11 mouse cellular contexts compared by ENCODE assay signal in the genomic region with DNA sequence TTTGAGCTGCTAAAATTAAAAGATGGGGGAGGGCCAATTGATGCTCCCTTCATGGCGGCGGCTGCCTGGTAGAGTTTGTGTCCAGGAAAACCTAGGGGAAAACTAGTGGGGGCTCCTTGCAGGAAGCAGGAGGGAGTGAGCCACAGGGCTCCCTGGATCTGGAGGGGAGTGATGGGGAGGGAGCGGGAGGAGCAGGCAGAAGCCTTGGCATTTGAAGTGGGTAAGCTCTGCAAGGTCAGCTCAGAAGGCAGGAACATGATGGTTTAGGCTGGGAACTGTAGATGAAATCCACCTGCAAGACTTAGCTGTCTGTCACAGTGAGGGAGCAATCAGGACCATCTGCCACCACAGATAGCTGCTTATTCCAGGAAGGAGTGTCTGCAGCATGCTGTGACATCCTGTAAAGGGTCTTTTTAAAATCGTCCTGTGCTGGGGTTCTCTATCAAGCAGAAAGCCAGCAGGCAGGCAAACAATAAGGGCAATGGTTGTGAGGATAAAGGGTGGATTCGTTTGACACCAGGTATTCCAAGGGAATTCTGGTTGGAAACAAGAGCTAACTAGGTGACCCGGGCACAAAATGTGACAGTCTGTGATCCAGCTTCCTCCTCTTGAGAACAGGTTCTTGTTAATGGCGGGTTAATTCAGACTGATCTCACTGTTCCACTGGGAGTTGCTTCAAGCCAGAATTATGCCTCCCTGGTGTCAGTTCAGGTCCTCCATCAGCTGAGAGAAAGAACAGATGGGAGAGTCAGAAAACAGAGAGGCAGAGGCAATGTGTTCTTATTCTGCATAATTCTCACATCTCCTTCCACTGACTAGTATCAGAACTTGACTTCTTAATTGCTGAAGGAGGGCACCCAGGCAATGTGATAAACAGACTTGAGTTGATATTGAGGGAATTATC. TPM values are rescaled to one million over a fixed set of nuclear protein-coding genes. Genes with fewer than 3 reads are reported as not detected.
DNase-seq lines count a peak whose midpoint lies in the region; ATAC-seq and TF ChIP-seq lines count a peak whose summit lies in the region.
"Had no signal": no experiment of that assay in that cellular context is flagged by ENCODE, and none has a peak within 500 bp of the region (broad histone marks: within the 10 kb centered on the region; RNA-seq: fewer than 3 reads in every experiment).

No protein-coding gene starts in this region.

- H3K4me3 ChIP-seq in heart, embryonic 10.5 days, result no peak overlapping the region
- H3K4me3 ChIP-seq in hindbrain, embryonic 12.5 days, result no peak overlapping the region
- H3K4me3 ChIP-seq in midbrain, embryonic 16.5 days (ENCODE audit: low read depth, low read length), result no peak overlapping the region
- no peak overlapping the region for H3K4me3 ChIP-seq in thymus, adult 2 months (ENCODE audit: control insufficient read depth, insufficient read depth, low read length)

- peak; percentile 48 for ATAC-seq in hindbrain, embryonic 12.5 days (ENCODE audit: low FRiP score)
- peak; percentile 51; the same call in 1 of the 2 replicates for ATAC-seq in midbrain, embryonic 16.5 days

- H3K27ac ChIP-seq in heart, embryonic 10.5 days, result no peak overlapping the region
- H3K27ac ChIP-seq in hindbrain, embryonic 12.5 days, result peak overlapping the region; percentile 70
- H3K27ac ChIP-seq in midbrain, embryonic 16.5 days (ENCODE audit: low read length), result peak overlapping the region; percentile 64
- no peak overlapping the region for H3K27ac ChIP-seq in thymus, adult 2 months (ENCODE audit: control insufficient read depth, insufficient read depth, low read length)

- DNase-seq in heart, adult 11 months, result peak; percentile 74
- no peak for DNase-seq in heart, embryonic 10.5 days (ENCODE audit: low spot score)
- peak; percentile 40 for DNase-seq in cerebellum, adult 9-10 months
- DNase-seq in embryo, embryonic 11 days, result no peak
- no peak for DNase-seq in MN1 (ENCODE audit: low spot score)
- no peak for DNase-seq in thymus, adult 2 months
- DNase-seq: B cell, adult 2 months; kidney, postnatal 10 days had no signal

- TF ChIP-seq CTCF in thymus, adult 2 months (IDR thresholded peaks at IDR 0.05; ENCODE audit: borderline replicate concordance, control insufficient read depth, extremely low read depth, insufficient read depth, low read length, poor library complexity), result no peak

- WGBS in heart, embryonic 10.5 days, result 36% methylated on average over 7 of the region's 7 CpGs
- WGBS in hindbrain, embryonic 12.5 days, result 28% methylated on average over 7 of the region's 7 CpGs
- 17% methylated on average over 7 of the region's 7 CpGs for WGBS in midbrain, embryonic 16.5 days
- WGBS in thymus, adult 2 months, result 61% methylated on average over 7 of the region's 7 CpGs

- no peaks in the 10 kb centered on the region for H3K36me3 ChIP-seq in heart, embryonic 10.5 days
- no peaks in the 10 kb centered on the region for H3K36me3 ChIP-seq in hindbrain, embryonic 12.5 days
- no peaks in the 10 kb centered on the region for H3K36me3 ChIP-seq in midbrain, embryonic 16.5 days (ENCODE audit: control insufficient read depth, insufficient read depth, low read length)
- no peaks in the 10 kb centered on the region for H3K36me3 ChIP-seq in thymus, adult 2 months (ENCODE audit: control insufficient read depth, insufficient read depth, low read length)

- 0 out of 2 replicates have a peak, but pooled peaks cover 4% of the 10 kb centered on the region for H3K4me1 ChIP-seq in heart, embryonic 10.5 days
- peaks cover 9% of the 10 kb centered on the region for H3K4me1 ChIP-seq in hindbrain, embryonic 12.5 days
- H3K4me1 ChIP-seq in midbrain, embryonic 16.5 days (ENCODE audit: control insufficient read depth, insufficient read depth, low read length), result peaks cover 8% of the 10 kb centered on the region
- no peaks in the 10 kb centered on the region for H3K4me1 ChIP-seq in thymus, adult 2 months (replicated peaks; ENCODE audit: control insufficient read depth, insufficient read depth, low read length)

- no peak for TF ChIP-seq POLR2A in thymus, adult 2 months (IDR thresholded peaks at IDR 0.05; ENCODE audit: control insufficient read depth, extremely low read depth, insufficient read depth, low read length, poor library complexity)

- no peak overlapping the region for H3K4me2 ChIP-seq in hindbrain, embryonic 12.5 days (replicated peaks)
- no peak overlapping the region for H3K4me2 ChIP-seq in midbrain, embryonic 16.5 days (ENCODE audit: low read length)
- H3K4me2 ChIP-seq: liver, embryonic 11.5 days had no signal

- no peak overlapping the region for H3K9ac ChIP-seq in hindbrain, embryonic 12.5 days
- no peak overlapping the region for H3K9ac ChIP-seq in midbrain, embryonic 16.5 days (ENCODE audit: low read depth, low read length)

- no peaks in the 10 kb centered on the region for H3K9me3 ChIP-seq in heart, embryonic 10.5 days
- H3K9me3 ChIP-seq in hindbrain, embryonic 12.5 days (replicated peaks), result no peaks in the 10 kb centered on the region
- H3K9me3 ChIP-seq in midbrain, embryonic 16.5 days (replicated peaks; ENCODE audit: control insufficient read depth, low read length, poor library complexity, severe bottlenecking), result no peaks in the 10 kb centered on the region

- no peaks in the 10 kb centered on the region for H3K27me3 ChIP-seq in heart, embryonic 10.5 days (ENCODE audit: insufficient read depth, poor library complexity, severe bottlenecking)
- no peaks in the 10 kb centered on the region for H3K27me3 ChIP-seq in hindbrain, embryonic 12.5 days
- no peaks in the 10 kb centered on the region for H3K27me3 ChIP-seq in midbrain, embryonic 16.5 days (ENCODE audit: control insufficient read depth, insufficient read depth, low read depth, low read length)
- no peaks in the 10 kb centered on the region for H3K27me3 ChIP-seq in thymus, adult 2 months (ENCODE audit: control insufficient read depth, insufficient read depth, low read length)

RNA-seq across cellular contexts. Expression of gene Lrrc66, which starts 46.9 kb away (rescaled TPM):
- 0.04 and 0.11 TPM in 2 replicates for polyA plus RNA-seq in heart, embryonic 10.5 days (2016; fragmentation: Nextera tagmentation; extraction: Ambion mirVana)
- polyA plus RNA-seq in hindbrain, embryonic 12.5 days (2016; fragmentation: Nextera tagmentation; extraction: Ambion mirVana), result not detected in 2 replicates
- polyA plus RNA-seq in midbrain, embryonic 16.5 days (2015; fragmentation: Nextera tagmentation; extraction: Ambion mirVana), result not detected in 2 replicates
- 0.07 and 0.18 TPM in 2 replicates for polyA plus RNA-seq in thymus, adult 2 months (2012; rRNA removed)

Comparison
In these comparisons a context has a peak if more than half of its experiments do, and no peak if none do; other contexts are left out.
1. DNase-seq: peak in heart, adult 11 months (single experiment) and cerebellum, adult 9-10 months (single experiment); none in heart, embryonic 10.5 days (single experiment), embryo, embryonic 11 days (single experiment), MN1 (single experiment) and thymus, adult 2 months (single experiment).
2. H3K27ac ChIP-seq: peak in hindbrain, embryonic 12.5 days (single experiment) and midbrain, embryonic 16.5 days (single experiment); none in heart, embryonic 10.5 days (single experiment) and thymus, adult 2 months (single experiment).